In genomic region chr10:115250235-115251087, GRCm38 (mm10) we compare ENCODE assay signal across 8 mouse cellular contexts. TPM values are rescaled to one million over a fixed set of nuclear protein-coding genes. Genes with fewer than 3 reads are reported as not detected.
DNase-seq lines count a peak whose midpoint lies in the region; ATAC-seq and TF ChIP-seq lines count a peak whose summit lies in the region.

No protein-coding gene starts in this region.

- peak overlapping the region; percentile 95 for H3K27ac ChIP-seq in left cerebral cortex, adult 2 months
- H3K27ac ChIP-seq in forebrain, postnatal 0 days (ENCODE audit: low read depth, low read length) = peak overlapping the region; percentile 62; the same call in 1 of the 2 replicates
- peak overlapping the region; percentile 91 for H3K27ac ChIP-seq in limb, embryonic 10.5 days
- no peak overlapping the region for H3K27ac ChIP-seq in midbrain, embryonic 13.5 days

- DNase-seq in left cerebral cortex, adult 2 months (ENCODE audit: extremely low spot score in 1 of 2, low spot score in 2 of 2) = no peak
- DNase-seq in left cerebral cortex, postnatal 4 days = no peak
- peak; percentile 54 for DNase-seq in adrenal gland, postnatal 10 days
- DNase-seq in forebrain, postnatal 0 days = peak; percentile 6
- no peak for DNase-seq in limb, embryonic 10.5 days (ENCODE audit: low spot score)
- no peak for DNase-seq in layer of hippocampus, postnatal 25 days (ENCODE audit: extremely low spot score in 1 of 2, low spot score in 1 of 2)
- no peak for DNase-seq in frontal cortex, adult 2 months (ENCODE audit: extremely low spot score in 1 of 2, low spot score in 1 of 2)

- peak overlapping the region; percentile 99 for H3K4me3 ChIP-seq in left cerebral cortex, adult 2 months
- peak overlapping the region; percentile 90 for H3K4me3 ChIP-seq in forebrain, postnatal 0 days (ENCODE audit: low read depth, low read length)
- H3K4me3 ChIP-seq in limb, embryonic 10.5 days = peak overlapping the region; percentile 97
- peak overlapping the region; percentile 73 for H3K4me3 ChIP-seq in midbrain, embryonic 13.5 days (replicated peaks)

- H3K9me3 ChIP-seq in forebrain, postnatal 0 days (ENCODE audit: low read length) = no peaks in the 10 kb centered on the region
- H3K9me3 ChIP-seq in limb, embryonic 10.5 days (replicated peaks) = no peaks in the 10 kb centered on the region
- H3K9me3 ChIP-seq in midbrain, embryonic 13.5 days = no peaks in the 10 kb centered on the region

- WGBS in forebrain, postnatal 0 days = 42% methylated on average over 33 of the region's 38 CpGs
- WGBS in limb, embryonic 10.5 days = 34% methylated on average over 38 of the region's 38 CpGs
- WGBS in midbrain, embryonic 13.5 days = 32% methylated on average over 38 of the region's 38 CpGs

- 0 out of 2 replicates have a peak, but pooled peaks cover 14% of the 10 kb centered on the region for H3K4me1 ChIP-seq in forebrain, postnatal 0 days (ENCODE audit: insufficient read depth)
- H3K4me1 ChIP-seq in limb, embryonic 10.5 days = peaks cover 34% of the 10 kb centered on the region
- H3K4me1 ChIP-seq in midbrain, embryonic 13.5 days (replicated peaks) = peaks cover 32% of the 10 kb centered on the region

- TF ChIP-seq CTCF in left cerebral cortex, adult 2 months (IDR thresholded peaks at IDR 0.05) = no peak
- TF ChIP-seq CTCF in forebrain, postnatal 0 days (IDR thresholded peaks at IDR 0.05; ENCODE audit: low read depth) = no peak

- no peaks in the 10 kb centered on the region for H3K36me3 ChIP-seq in forebrain, postnatal 0 days (ENCODE audit: insufficient read depth)
- H3K36me3 ChIP-seq in limb, embryonic 10.5 days = no peaks in the 10 kb centered on the region
- no peaks in the 10 kb centered on the region for H3K36me3 ChIP-seq in midbrain, embryonic 13.5 days

- ATAC-seq in forebrain, postnatal 0 days = peak; percentile 14
- ATAC-seq in midbrain, embryonic 13.5 days = no peak

- no peaks in the 10 kb centered on the region for H3K27me3 ChIP-seq in forebrain, postnatal 0 days (ENCODE audit: insufficient read depth, low read length)
- H3K27me3 ChIP-seq in limb, embryonic 10.5 days (ENCODE audit: low read depth, poor library complexity, severe bottlenecking) = no peaks in the 10 kb centered on the region
- no peaks in the 10 kb centered on the region for H3K27me3 ChIP-seq in midbrain, embryonic 13.5 days

- intact Hi-C loops in left cerebral cortex, adult 2 months (cut with DNase I) = loop anchor here (1.0 kb wide), 1 partner anchor 65 kb away; the partner anchor contains the start of gene Rab21
- intact Hi-C loops in left cerebral cortex, postnatal 4 days (cut with DNase I) = no loop called here

- peak overlapping the region; percentile 83 for H3K9ac ChIP-seq in forebrain, postnatal 0 days
- peak overlapping the region; percentile 80 for H3K9ac ChIP-seq in midbrain, embryonic 13.5 days (replicated peaks)

- H3K4me2 ChIP-seq in forebrain, postnatal 0 days (ENCODE audit: low read depth) = peak overlapping the region; percentile 48
- peak overlapping the region; percentile 73 for H3K4me2 ChIP-seq in midbrain, embryonic 13.5 days (replicated peaks)

RNA-seq across cellular contexts. Expression of gene Tbc1d15, which starts 0.8 kb away (rescaled TPM):
- total RNA-seq in left cerebral cortex, adult 2 months (2021) = 10 to 100 TPM; 53.6 to 56.9 TPM
- total RNA-seq in left cerebral cortex, postnatal 4 days (2021) = 10 to 100 TPM; 37.0 to 38.4 TPM
- 10 to 100 TPM; 83.4 to 87.4 TPM for total RNA-seq in adrenal gland, postnatal 10 days (2021)
- 8.5 and 10.3 TPM in 2 replicates for total RNA-seq in forebrain, postnatal 0 days (2014; rRNA removed)
- polyA plus RNA-seq in forebrain, postnatal 0 days (2015; fragmentation: Nextera tagmentation; extraction: Ambion mirVana) = 24.7 and 31.3 TPM in 2 replicates
- polyA plus RNA-seq in limb, embryonic 10.5 days (2016; fragmentation: Nextera tagmentation; extraction: Ambion mirVana) = 51.7 and 57.6 TPM in 2 replicates
- 36.5 and 42.5 TPM in 2 replicates for polyA plus RNA-seq in midbrain, embryonic 13.5 days (2015; fragmentation: Nextera tagmentation; extraction: Ambion mirVana)
- 10 to 100 TPM; 58.1 to 65.3 TPM for total RNA-seq in layer of hippocampus, postnatal 25 days (2021)
- 25.5 and 27.3 TPM in 2 replicates for polyA plus RNA-seq in frontal cortex, adult 2 months (2012; rRNA removed)

Comparison
In these comparisons a context has a peak if more than half of its experiments do, and no peak if none do; other contexts are left out.
1. DNase-seq: peak in adrenal gland, postnatal 10 days (single experiment) and forebrain, postnatal 0 days (single experiment); none in left cerebral cortex, adult 2 months (0 of 2), left cerebral cortex, postnatal 4 days (single experiment), limb, embryonic 10.5 days (single experiment), layer of hippocampus, postnatal 25 days (0 of 2) and frontal cortex, adult 2 months (0 of 2).
2. Peak in every context shown above with its lines, with median percentiles within 50 percentile points of each other: H3K4me3 ChIP-seq.